ENCODE assay signal across 8 mouse cellular contexts in genomic region chr1:119996798-119997581, GRCm38 (mm10). TPM values are rescaled to one million over a fixed set of nuclear protein-coding genes. Genes with fewer than 3 reads are reported as not detected.
DNase-seq lines count a peak whose midpoint lies in the region; ATAC-seq lines count a peak whose summit lies in the region.

TSS of gene Cfap221 (minus strand) at chr1:119997234.

- H3K4me2 ChIP-seq in forebrain, embryonic 15.5 days (replicated peaks) = peak within 1 kb of the TSS; percentile 75
- peak within 1 kb of the TSS; percentile 46 for H3K4me2 ChIP-seq in hindbrain, embryonic 11.5 days (replicated peaks; ENCODE audit: low read depth, low read length)
- peak within 1 kb of the TSS; percentile 88 for H3K4me2 ChIP-seq in lung, embryonic 16.5 days (ENCODE audit: low read depth, low read length)

- no peak within 1 kb of the TSS for H3K27ac ChIP-seq in forebrain, embryonic 15.5 days (replicated peaks)
- H3K27ac ChIP-seq in hindbrain, embryonic 11.5 days (ENCODE audit: low read depth, low read length) = no peak within 1 kb of the TSS
- H3K27ac ChIP-seq in lung, embryonic 16.5 days (ENCODE audit: low read length) = no peak within 1 kb of the TSS

- no peaks in the 10 kb centered on the region for H3K36me3 ChIP-seq in forebrain, embryonic 15.5 days
- H3K36me3 ChIP-seq in hindbrain, embryonic 11.5 days (ENCODE audit: control insufficient read depth, insufficient read depth, low read length) = no peaks in the 10 kb centered on the region
- H3K36me3 ChIP-seq in lung, embryonic 16.5 days (ENCODE audit: control insufficient read depth, insufficient read depth, low read length) = no peaks in the 10 kb centered on the region

- H3K4me1 ChIP-seq in forebrain, embryonic 15.5 days = peaks cover 8% of the 10 kb centered on the region
- no peaks in the 10 kb centered on the region for H3K4me1 ChIP-seq in hindbrain, embryonic 11.5 days (replicated peaks; ENCODE audit: control insufficient read depth, insufficient read depth, low read length)
- H3K4me1 ChIP-seq in lung, embryonic 16.5 days (replicated peaks; ENCODE audit: control insufficient read depth, insufficient read depth, low read length) = peaks cover 4% of the 10 kb centered on the region

- no peaks in the 10 kb centered on the region for H3K9me3 ChIP-seq in forebrain, embryonic 15.5 days
- no peaks in the 10 kb centered on the region for H3K9me3 ChIP-seq in hindbrain, embryonic 11.5 days (ENCODE audit: control insufficient read depth, low read length)
- no peaks in the 10 kb centered on the region for H3K9me3 ChIP-seq in lung, embryonic 16.5 days (ENCODE audit: control insufficient read depth, low read length)

- no peaks in the 10 kb centered on the region for H3K27me3 ChIP-seq in forebrain, embryonic 15.5 days
- no peaks in the 10 kb centered on the region for H3K27me3 ChIP-seq in hindbrain, embryonic 11.5 days (ENCODE audit: control insufficient read depth, insufficient read depth, low read length)
- no peaks in the 10 kb centered on the region for H3K27me3 ChIP-seq in lung, embryonic 16.5 days (ENCODE audit: control insufficient read depth, insufficient read depth, low read depth, low read length)

- 5% methylated on average over 30 of the region's 30 CpGs for WGBS in forebrain, embryonic 15.5 days
- 7% methylated on average over 30 of the region's 30 CpGs for WGBS in hindbrain, embryonic 11.5 days
- WGBS in lung, embryonic 16.5 days = 7% methylated on average over 30 of the region's 30 CpGs

- no peak within 1 kb of the TSS for H3K9ac ChIP-seq in forebrain, embryonic 15.5 days (replicated peaks)
- H3K9ac ChIP-seq in hindbrain, embryonic 11.5 days (ENCODE audit: low read depth, low read length) = no peak within 1 kb of the TSS
- peak within 1 kb of the TSS; percentile 58 for H3K9ac ChIP-seq in lung, embryonic 16.5 days (ENCODE audit: low read length)

- peak; percentile 86 for ATAC-seq in forebrain, embryonic 15.5 days (replicated peaks)
- peak; percentile 89 for ATAC-seq in hindbrain, embryonic 11.5 days (ENCODE audit: low FRiP score)
- peak; percentile 97 for ATAC-seq in lung, embryonic 16.5 days (ENCODE audit: low read depth)

- DNase-seq in 3T3-L1 (ENCODE audit: low read depth, low spot score) = peak; percentile 32
- peak; percentile 69 for DNase-seq in adrenal gland, postnatal 25 days
- peak; percentile 88 for DNase-seq in hindbrain, embryonic 11.5 days (ENCODE audit: low spot score)
- peak; percentile 45 to 51 for DNase-seq in layer of hippocampus, postnatal 14 days (ENCODE audit: low spot score in 2 of 2)
- peak; percentile 72 for DNase-seq in ovary, postnatal 36 days (ENCODE audit: low spot score)
- peak; percentile 27 for DNase-seq in urinary bladder, postnatal 25 days (ENCODE audit: low spot score)

- H3K4me3 ChIP-seq in forebrain, embryonic 15.5 days = peak within 1 kb of the TSS; percentile 40
- H3K4me3 ChIP-seq in hindbrain, embryonic 11.5 days (ENCODE audit: low read depth, low read length) = peak within 1 kb of the TSS; percentile 33
- peak within 1 kb of the TSS; percentile 58 for H3K4me3 ChIP-seq in lung, embryonic 16.5 days (ENCODE audit: low read length)

RNA-seq across cellular contexts. Expression of gene Cfap221, which starts in this region (rescaled TPM):
- 0.24 TPM in 1 of 2 replicates, not detected in the other for total RNA-seq in adrenal gland, postnatal 25 days (2021)
- polyA plus RNA-seq in forebrain, embryonic 15.5 days (2015; fragmentation: Nextera tagmentation; extraction: Ambion mirVana) = 0.11 and 0.55 TPM in 2 replicates
- polyA plus RNA-seq in hindbrain, embryonic 11.5 days (2014; fragmentation: Nextera tagmentation; extraction: Ambion mirVana) = 0.07 and 0.20 TPM in 2 replicates
- total RNA-seq in layer of hippocampus, postnatal 14 days (2021) = 1 to 10 TPM in 1 of 2 experiments, under 1 TPM in 1; 0.90 to 1.1 TPM
- 1.0 and 1.1 TPM in 2 replicates for polyA plus RNA-seq in lung, embryonic 16.5 days (2015; fragmentation: Nextera tagmentation; extraction: Ambion mirVana)

Comparison
In these comparisons a context has a peak if more than half of its experiments do, and no peak if none do; other contexts are left out.
1. Peak in DNase-seq in adrenal gland, postnatal 25 days; RNA of the gene not detected or under 1 TPM.
2. Peak in ATAC-seq, H3K4me3 ChIP-seq and H3K4me2 ChIP-seq in forebrain, embryonic 15.5 days; RNA of the gene not detected or under 1 TPM.
3. Peak in DNase-seq, ATAC-seq, H3K4me3 ChIP-seq and H3K4me2 ChIP-seq in hindbrain, embryonic 11.5 days; RNA of the gene not detected or under 1 TPM.
4. DNase-seq: peak in every context shown above with its lines; median percentile 88 in hindbrain, embryonic 11.5 days; 72 in ovary, postnatal 36 days; 69 in adrenal gland, postnatal 25 days; 48 in layer of hippocampus, postnatal 14 days; 32 in 3T3-L1; 27 in urinary bladder, postnatal 25 days.